Mouse (Mus musculus): ENCODE data around the gene C530008M17Rik.

Gene C530008M17Rik

DNA sequence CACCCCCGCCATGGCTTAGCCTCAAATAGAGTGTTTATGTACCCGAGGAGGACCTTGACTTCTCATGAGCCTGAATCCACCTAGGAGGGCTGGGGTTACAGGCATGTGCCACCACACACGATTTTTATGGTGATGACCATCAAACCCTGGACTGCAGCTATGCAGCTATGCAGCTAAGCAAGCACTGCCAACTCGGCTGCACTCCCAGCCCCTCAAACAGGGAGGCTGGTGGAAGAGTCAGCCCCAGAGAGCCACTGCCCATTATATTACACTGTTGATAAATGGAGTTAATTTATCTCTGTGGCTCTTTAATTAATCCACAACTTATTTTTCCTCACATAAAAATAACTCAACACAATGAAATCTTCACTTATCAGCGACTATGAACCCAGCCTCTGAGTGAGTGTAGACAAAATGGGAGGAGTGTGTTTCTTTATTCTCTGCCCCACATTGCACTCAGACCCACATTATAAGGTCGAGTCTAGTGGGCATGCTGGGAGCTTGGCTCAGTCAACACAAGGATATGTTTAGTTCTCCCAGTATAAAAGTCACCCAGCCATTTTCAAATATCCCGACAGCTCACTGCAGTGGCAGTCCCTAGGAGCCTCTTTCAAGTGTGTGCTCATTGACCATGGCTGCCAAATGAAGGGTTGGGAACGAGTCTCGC lies 117.3 kb downstream of the C530008M17Rik start:
- no peak for DNase-seq (ENCODE audit: low read depth, low spot score)

DNA sequence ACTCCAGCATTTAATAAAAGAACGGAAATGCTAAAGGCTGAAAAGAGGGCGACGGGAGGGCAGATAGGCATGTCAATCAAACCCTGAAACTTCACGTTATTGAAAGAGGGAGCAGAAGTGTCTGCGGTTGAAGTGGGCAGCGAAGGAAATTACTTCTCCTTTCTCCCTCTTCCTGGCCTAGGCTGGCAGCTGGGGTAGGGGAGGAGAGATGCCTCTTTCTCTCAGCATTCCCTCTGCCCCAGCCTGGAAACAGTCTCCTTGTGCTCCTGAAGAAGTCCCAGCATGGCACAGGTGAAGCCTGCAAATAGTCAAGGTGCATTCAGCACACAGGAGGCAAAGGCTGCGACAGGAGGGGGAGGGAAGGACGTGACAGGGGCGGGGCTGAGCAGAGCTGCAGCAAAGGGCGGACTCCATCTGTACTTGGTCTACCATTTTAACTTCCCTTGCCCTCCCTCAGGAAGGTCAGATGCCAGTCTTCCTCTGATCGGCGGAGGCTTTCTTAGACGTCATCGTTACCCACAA lies 122.8 kb downstream of the C530008M17Rik start:
- DNase-seq (ENCODE audit: low read depth, low spot score) = peak; percentile 57

DNA sequence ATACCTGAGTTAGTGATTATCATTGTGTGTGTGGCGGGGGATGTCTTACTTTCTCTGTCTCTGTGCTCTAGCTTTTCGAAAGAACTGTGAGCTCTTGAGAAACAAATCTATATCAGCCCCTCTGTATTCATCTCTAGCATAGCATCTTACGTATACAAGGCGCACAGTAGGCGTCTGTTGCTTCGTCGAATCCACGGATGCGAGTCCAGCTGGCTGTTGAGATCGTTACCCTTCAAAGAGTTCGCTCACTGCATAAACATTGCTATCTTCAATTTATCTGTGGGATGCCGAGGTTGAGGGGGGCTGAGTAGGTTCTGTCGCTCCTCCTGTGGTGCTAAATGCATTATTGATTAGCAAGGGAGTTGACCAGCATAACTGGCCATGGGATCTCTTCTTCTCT lies 125.6 kb downstream of the C530008M17Rik start:
- DNase-seq (ENCODE audit: low read depth, low spot score) = no peak

DNA sequence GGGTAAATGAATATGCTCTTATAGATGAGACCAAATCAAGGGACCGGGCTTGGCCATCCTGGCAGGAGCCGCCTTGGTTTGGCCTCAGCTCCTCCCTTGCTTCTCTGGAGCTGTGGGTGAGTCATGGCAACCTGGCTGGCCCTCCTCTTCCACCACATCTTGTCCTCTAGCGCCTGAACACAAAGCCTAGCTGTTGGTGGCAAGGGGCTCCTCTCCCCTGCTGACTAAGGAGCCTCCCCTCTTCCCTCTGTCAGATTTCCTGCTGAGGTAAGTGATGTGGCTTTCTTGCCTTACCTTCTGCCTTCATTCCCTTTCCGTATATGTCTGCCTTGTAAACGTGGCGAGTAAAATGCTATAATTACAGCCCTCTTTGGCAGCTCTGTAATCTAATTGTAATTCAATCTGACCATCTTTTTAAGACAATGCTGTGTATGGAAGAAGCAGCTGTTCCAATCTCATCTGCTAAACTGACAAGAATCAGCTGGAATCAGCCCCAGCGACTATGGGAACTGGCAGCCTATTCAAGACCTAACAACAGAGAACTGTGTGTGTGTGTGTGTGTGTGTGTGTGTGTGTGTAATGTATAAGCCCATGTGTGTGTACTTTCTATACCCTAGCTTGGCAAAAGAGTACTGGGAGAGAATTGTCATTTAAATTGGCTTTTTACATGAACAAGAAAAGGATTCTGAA lies 126.2 kb downstream of the C530008M17Rik start:
- no peak for DNase-seq (ENCODE audit: low read depth, low spot score)

DNA sequence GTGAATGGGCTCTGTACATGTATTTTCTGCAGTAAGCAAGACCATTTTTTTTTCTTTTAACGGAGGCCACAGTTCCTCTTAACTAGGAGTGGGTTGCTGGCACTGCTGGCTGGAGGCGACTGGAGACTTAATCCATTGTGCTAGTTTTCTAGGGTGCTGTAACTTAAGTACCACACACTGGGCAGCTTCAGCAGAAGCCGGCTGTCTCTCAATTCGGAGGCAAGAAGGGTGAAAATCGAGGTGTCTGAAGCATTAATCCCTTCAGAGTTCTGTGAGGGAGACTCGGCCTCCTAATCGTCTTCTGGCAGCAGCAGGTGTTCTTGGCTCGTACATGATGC lies 126.8 kb downstream of the C530008M17Rik start:
- DNase-seq (ENCODE audit: low read depth, low spot score) = no peak

DNA sequence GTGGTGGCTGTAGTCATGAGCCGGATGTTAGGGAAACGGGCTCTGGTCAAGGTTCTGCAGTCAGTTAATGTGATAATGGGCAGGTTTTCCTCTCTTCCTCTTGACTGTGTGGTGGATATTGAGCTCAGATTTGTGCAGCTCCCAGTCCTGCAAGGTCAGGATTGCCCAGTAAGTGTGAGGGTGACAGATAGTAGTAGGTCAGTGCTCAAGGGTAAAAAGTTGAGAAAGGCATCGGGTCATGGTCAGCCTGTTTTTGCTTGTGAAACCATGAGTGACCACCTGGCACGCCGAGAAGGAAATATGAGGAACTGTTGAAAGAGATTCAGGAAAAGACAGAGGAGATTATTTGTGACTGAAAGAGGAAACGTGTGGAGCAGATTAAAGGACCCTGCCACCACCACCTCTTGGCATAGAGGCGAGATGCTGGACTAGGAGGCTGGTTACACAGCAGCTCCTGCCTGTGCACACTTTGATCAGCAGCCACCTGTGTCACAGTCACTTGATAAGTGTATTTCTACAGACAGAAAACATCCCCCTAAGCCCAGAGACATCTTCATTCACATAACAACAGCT lies 127.9 kb downstream of the C530008M17Rik start:
- DNase-seq (ENCODE audit: low read depth, low spot score) = no peak

DNA sequence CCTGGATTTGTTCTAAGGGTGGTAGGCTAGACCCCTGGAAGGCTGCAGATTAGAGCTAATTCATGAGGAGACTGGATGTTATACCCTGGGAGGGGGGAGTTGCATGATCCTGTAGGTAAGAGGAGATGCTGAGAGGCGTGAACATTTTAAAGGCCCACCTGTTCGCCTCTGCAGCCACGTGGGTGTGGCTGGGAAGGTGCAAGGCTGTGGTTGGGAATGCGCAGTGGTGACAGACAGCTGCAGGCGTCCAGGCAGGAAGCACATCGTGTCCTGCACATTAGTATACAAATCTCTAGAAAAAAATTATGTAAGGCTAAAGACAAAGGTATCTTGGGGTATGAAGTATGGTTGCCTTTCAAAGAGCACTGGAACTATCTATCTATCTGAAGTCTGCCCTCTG lies 128.7 kb downstream of the C530008M17Rik start:
- no peak for DNase-seq (ENCODE audit: low read depth, low spot score)

DNA sequence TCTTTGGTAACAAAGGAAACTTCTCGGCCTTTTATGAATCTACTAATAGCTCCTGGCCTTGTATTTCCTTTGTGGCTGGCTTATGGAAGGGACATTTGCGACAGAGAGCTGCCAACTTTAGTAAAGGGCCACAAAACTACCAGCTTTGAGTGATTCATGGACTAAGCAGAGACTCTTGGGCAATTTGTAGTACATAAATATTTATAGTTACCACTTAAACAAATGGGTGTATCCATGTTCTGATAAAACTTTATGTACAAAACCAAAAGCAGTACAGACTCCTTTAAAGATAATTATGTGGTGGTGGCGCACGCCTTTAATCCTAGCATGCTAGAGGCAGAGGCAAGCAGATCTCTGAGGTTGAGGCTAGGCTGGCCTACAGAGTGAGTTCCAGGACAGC lies 133.6 kb downstream of the C530008M17Rik start:
- no peak for DNase-seq (ENCODE audit: low read depth, low spot score)

DNA sequence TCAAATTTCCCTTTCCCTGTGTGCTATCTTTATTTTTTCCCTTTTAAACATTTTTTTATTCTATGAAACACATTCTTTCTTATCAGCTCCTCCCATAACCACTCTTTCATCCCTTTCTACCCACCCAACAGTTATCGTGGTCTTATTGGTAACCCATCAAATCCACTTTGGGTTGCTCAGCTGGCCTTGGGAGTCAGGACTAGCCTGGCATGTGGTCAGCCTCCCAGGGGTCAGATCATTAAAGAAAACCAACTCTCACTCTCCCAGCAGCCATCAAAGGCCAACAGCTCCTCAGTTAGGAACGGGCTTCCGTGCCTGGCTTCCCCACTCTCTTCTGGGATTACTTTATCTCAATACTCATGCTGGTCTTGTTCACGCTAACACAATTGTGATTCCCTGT lies 135.0 kb downstream of the C530008M17Rik start:
- no peak for DNase-seq (ENCODE audit: low read depth, low spot score)

DNA sequence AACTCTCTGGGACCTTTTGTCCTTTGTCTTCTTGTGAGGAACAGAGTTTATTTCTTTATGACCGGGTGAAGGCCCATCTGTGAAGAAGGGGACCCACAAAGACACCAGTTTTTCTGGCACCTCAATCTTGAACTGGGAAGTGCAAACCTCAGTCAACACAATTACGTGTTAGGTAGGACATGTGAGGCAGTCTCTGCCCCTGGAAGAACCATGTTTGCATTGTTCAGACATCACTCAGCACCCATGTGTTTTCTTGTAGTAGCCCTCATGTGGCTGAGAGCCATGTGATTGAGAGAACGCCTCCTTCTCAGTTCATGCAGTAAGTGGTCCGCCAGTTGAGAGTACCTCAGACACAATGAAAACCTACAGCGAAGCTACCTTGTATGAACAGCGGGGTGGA lies 136.4 kb downstream of the C530008M17Rik start:
- no peak for DNase-seq (ENCODE audit: low read depth, low spot score)

DNA sequence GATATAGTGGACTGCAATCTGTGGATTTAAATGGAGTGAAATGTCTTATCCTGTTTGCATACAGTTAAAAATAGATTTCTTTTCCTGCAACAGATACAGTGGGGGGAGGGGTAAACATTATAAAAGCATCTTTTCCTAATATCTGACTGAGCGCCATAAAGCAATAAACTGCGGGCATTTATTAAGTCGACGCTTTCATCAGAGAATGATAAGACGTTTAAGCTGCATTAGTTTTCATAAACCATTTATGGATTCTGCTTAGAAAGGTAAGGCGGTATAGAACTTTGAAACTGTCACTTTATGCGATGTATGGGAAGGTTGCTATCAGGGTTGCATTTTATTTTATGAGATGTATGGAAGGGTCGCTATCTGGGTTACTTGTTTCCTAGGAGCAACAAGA lies 141.7 kb downstream of the C530008M17Rik start:
- DNase-seq (ENCODE audit: low read depth, low spot score) = no peak

DNA sequence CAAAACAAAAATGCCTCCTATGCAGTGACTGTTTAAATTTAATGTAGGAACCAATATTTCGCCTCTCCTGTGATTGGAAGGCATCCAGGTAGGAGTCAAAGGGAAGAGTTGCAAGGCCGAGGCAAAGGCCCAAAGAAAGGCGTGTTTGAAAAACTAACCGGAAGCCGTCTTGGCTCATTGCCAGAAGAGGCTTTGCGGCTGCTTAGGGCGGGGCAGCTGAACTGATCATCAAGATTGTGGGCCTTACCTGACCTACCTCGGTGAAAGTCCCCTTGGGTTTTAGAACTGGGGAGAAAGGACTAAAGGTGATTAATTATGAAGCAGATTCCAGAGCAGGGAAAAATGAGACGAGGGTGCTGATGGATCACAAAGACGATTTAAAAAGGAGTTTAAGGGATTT lies 143.2 kb downstream of the C530008M17Rik start:
- DNase-seq (ENCODE audit: low read depth, low spot score) = no peak

DNA sequence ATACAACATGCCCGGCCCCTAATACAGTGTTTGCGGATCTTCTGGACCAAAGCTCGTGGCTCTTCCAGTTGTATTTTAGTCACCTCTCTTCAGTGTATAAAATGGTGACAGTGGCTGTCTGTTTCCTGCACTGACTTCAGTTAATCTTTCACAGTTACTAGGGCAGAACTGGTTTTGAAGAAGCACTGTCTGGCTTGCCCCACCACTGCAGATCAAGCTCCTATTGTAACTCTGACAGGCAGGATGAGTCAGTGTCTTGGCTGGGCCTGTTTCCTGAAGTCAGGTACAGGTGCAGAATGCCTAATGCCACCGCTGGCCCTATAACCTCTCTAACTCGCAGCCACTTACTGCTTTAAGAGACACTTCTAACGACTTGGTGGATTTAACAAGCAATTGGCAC lies 152.7 kb downstream of the C530008M17Rik start:
- no peak for DNase-seq (ENCODE audit: low read depth, low spot score)

DNA sequence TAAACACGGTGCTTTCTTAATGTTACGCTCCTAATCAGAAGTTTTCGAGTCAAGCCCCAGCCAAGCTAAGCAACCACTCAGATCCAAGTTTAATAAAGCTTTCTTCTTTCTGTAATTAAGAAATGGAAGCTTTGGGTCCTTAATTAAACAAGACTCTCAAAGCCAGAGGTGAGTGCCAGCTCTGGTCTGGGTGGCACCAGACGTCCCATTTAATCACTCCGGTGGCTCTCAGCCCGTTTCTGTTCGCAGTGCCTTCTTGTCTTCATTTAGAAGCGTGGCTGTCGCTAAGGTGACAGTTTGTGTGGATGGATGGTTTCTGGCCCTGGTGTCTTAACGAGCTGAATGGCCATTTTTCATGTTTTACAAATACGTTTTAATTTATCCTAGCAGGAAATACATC lies 158.7 kb downstream of the C530008M17Rik start:
- DNase-seq (ENCODE audit: low read depth, low spot score) = no peak

DNA sequence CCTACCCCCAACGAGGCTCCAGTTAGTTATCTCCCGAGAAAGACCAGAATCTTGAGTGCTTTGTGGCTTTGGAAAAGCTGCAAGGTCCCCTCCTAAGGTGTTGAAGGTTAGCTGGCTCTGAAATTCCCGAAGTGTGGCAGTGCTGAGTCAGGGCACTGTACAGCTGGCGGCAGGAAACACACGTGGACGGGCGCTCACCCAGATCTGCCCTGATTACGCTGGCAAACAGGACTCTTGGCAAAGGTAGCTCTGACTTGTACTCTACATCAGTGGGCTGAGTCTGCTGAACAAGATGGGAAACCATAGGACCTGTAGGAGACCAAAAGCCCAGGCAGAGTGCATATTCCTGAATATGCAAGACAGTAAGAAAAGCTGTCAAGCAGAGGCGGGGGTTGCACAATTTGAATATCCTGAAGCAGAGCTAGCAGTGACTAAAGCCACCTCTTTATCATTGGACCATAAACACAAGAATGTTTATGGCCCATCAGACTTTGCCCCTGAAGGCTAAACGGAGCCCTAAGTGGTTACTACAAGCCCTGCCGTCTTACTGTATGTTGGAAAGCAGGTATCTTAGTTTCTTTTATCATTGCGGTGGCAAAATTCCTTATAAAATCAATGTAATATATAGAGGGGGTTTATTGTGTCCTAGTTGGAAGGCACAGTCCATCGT lies 159.6 kb downstream of the C530008M17Rik start:
- DNase-seq (ENCODE audit: low read depth, low spot score) = no peak

DNA sequence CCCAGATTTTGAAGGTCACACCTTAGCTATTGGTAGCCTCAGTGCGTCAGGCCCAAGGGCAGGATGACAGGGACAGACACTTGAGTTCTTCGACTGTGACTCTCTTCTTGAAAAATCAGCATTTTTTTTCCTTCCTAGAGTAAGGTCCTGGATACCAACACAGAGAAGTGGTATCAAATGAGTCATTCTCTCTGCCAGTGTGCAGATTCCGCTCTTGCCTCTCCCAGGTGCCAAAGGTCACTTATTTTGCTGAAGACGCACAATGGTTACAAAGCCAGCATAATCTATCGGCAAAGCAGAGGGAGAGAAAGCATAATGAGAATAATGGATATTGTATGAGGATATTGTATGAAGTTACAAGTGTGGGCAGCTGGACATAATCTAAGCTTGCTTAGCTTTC lies 160.4 kb downstream of the C530008M17Rik start:
- DNase-seq (ENCODE audit: low read depth, low spot score) = no peak

DNA sequence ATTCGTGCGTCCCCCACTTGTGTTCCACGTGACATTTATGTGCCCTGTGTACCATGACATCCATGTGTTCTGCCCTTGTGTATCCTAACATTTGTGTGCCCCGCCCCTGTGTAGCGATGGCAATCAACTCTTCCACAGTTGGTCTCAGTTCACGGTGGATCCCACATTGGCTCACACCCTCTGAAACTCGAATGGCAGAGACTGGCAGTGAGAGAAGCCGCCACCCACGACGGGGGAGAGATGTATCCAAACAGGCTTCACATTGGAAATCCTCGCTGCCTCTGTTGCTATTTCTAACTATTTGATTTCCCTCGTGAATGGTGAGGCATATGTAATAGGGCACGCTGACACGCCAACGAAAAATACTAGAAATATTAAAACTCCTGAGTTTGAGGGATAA lies 161.4 kb downstream of the C530008M17Rik start:
- DNase-seq (ENCODE audit: low read depth, low spot score) = no peak

DNA sequence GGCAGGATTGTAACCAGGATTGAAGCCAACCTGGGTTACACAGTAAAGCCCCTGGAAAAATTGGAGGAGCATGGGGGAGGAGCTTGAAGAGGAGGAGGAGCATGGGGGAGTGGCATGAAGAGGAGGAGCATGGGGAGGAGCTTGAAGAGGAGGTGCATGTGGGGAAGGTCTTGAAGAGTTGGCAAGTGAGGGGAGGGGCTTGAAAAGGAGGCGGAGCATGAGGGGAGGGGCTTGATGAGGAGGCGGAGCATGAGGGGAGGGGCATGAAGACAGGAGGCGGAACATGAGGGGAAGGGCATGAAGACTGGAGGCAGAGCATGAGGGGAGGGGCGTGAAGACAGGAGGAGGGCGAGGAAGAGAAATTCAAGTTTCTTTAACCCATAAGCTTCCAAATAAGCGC lies 162.5 kb downstream of the C530008M17Rik start:
- DNase-seq (ENCODE audit: low read depth, low spot score) = peak; percentile 4

DNA sequence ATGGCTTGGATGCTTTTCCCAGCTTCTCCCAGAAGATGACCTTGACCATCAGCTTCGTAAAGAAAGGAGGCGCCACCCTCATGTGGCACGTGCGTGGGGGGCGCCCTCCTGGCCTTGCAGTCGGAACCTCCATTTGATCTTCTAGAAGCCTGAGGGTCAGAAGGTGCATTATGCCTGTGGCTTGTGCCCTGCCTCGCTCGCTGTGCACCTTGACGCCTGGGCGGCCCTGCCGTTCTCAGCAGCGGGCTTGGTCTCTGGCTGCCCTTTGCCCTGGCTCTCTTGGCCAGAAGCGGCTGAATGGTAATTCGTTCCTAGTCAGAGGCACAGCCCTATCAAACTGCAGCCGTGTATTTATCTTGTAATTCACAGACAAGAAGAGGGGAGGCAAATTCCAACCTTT lies 165.8 kb downstream of the C530008M17Rik start:
- DNase-seq (ENCODE audit: low read depth, low spot score) = no peak

DNA sequence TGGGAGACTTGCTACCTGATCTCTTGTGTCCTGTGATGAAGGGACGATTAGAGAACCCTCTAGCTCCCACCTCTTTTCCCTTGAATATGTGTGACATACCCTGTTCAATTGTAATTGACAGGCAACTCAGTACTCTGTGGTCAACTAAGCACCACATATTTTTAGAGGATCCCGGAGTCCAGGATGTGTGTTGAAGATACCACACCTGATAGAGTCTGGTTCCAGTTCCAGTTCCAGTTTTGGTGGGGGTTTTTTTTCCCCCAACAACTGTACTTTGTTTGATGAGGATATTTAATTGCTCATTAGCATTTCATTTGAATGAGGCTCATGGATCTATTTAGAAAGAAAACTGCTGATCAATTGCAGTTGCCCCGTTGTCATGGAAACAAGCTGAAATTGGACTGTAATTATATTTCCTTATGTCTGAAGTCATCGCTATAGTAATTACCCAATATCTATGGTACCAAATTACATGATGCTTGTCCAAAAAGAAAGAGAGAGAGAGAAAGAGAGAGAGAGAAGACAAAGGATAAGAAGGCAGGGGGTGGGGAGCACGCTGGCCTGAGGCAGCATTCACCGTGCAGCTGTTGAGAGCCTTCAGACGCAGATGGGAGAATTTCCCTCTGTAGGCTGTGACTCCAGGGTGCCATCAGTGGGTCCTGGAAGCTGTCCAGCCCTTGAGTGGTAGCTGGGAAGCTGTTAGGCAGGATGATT lies 172.4 kb downstream of the C530008M17Rik start:
- no peak for DNase-seq (ENCODE audit: low read depth, low spot score)

DNA sequence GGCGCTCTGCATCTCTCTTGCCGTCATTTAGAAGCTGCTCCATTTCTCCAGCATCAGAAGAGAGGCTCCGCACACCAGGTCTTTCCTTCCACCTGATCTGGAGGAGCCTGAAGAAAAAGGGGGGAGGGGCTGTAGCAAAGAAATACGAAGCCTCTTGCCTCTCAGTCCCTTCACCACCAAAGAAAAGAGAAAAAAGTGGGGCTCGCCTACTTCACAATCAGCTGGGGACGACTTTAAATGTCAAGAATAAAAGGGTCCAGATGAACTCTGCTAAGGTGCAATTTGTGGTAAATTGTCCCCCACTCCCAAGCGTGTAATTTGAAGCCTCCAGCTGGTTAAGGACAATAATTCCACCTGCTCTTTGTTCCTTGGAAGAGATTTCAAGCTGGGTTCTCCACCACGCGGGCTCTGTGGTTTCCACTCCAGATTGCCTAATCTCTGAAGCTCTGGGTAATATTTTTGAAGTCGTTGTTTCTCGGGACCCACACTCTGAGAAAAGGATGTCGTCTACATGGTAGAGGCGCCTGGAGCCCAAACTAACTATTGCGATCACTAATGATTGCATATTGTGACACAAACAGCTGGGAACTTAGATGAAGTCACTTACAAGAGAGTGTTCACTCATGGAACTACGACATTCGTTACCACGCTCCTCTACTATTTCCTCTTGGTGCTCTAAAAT lies 176.4 kb downstream of the C530008M17Rik start:
- DNase-seq (ENCODE audit: low read depth, low spot score) = no peak

Measured in CD4-positive, CD25-positive, alpha-beta regulatory T cell, adult 2 months (primary cell).